Mouse (Mus musculus) kidney, postnatal 0 days (tissue): Measurements from ENCODE around the gene Smurf2. TPM values are rescaled to one million over a fixed set of nuclear protein-coding genes. Genes with fewer than 3 reads are reported as not detected.

ENCODE experiments used
- ATAC-seq: fragments of 200-750 bp; cut with Nextera tagmentation; replicated peaks from 2 replicates; pipeline ENCODE4 v1.8.0; 2017; ENCODE audit warnings: low read depth, moderate number of reproducible peaks, moderate TSS enrichment, moderate library complexity; ENCODE audit not compliant: low FRiP score
- DNase-seq: peaks from one replicate; pipeline ENCODE4 v3.0.0-alpha.2; 2016; ENCODE audit warnings: low spot score
- H3K27ac ChIP-seq: fragments of 300-500 bp; sonication (generic); 2 replicates; pipeline ENCODE4 v1.5.1; 2014; ENCODE audit warnings: mild to moderate bottlenecking
- H3K27me3 ChIP-seq: fragments of 300-500 bp; sonication (generic); 2 replicates; pipeline ENCODE4 v1.6.1; 2014; ENCODE audit warnings: low read length, mixed read lengths; ENCODE audit not compliant: insufficient read depth
- H3K36me3 ChIP-seq: fragments of 300-500 bp; sonication (generic); 2 replicates; pipeline ENCODE4 v1.6.1; 2014; ENCODE audit warnings: low read length, mixed read lengths; ENCODE audit not compliant: insufficient read depth
- H3K4me1 ChIP-seq: fragments of 300-500 bp; sonication (generic); replicated peaks from 2 replicates; pipeline ENCODE4 v1.6.1; 2014; ENCODE audit warnings: antibody characterized with exemption, low read length, mixed read lengths; ENCODE audit not compliant: insufficient read depth
- H3K4me2 ChIP-seq: fragments of 300-500 bp; sonication (generic); 2 replicates; pipeline ENCODE4 v1.6.1; 2014; ENCODE audit warnings: mild to moderate bottlenecking, low read length, moderate library complexity, mixed read lengths
- H3K4me3 ChIP-seq: fragments of 300-500 bp; sonication (generic); replicated peaks from 2 replicates; pipeline ENCODE4 v1.5.1; 2014; ENCODE audit warnings: low read depth, low read length
- H3K9ac ChIP-seq: fragments of 300-500 bp; sonication (generic); 2 replicates; pipeline ENCODE4 v1.6.1; 2014; ENCODE audit warnings: low read depth, low read length
- H3K9me3 ChIP-seq: fragments of 300-500 bp; sonication (generic); replicated peaks from 2 replicates; pipeline ENCODE4 v1.6.1; 2016; ENCODE audit warnings: low read length, inconsistent platforms, mixed read lengths
- CTCF ChIP-seq: IDR thresholded peaks from 2 replicates; pipeline ENCODE4 v1.5.1; 2016; ENCODE audit warnings: antibody characterized with exemption, low read depth, mild to moderate bottlenecking, moderate library complexity
- WGBS: fragments of 180-500 bp; shearing (Covaris S2); extraction: QIAGEN DNeasy Blood & Tissue Kit; methylation state at CpG from one replicate; pipeline ENCODE4 v1.1.7; 2014; 5-methylcytosine and 5-hydroxymethylcytosine counted together
- polyA plus RNA-seq: library from polyadenylated mRNA; unstranded; fragments of >200 nt; fragmentation: Nextera tagmentation; extraction: Ambion mirVana; gene quantifications from 2 replicates; pipeline ENCODE4 v1.2.1, GENCODE M21; 2015

Gene Smurf2
- polyA plus RNA-seq, 1 experiment from 2014 or later: 12.3 TPM

- no peak for ATAC-seq
- Histone ChIP-seq H3K4me1 (no peaks in the 10 kb centered on the region), H3K27me3 (no peaks in the 10 kb centered on the region), H3K27ac (no peak overlapping the region), H3K9ac (no peak overlapping the region), H3K4me2 (no peak overlapping the region), H3K36me3 (peaks cover 46% of the 10 kb centered on the region; the same call in 1 of the 2 replicates), H3K4me3 (no peak overlapping the region), H3K9me3 (no peaks in the 10 kb centered on the region)
- no peak for DNase-seq
- WGBS: 86% methylated on average over 6 of the region's 6 CpGs
- no peak for TF ChIP-seq CTCF
These were observed 102.7 kb downstream of the Smurf2 start for GRCm38 (mm10) chr11:106817808-106818207.

DNA sequence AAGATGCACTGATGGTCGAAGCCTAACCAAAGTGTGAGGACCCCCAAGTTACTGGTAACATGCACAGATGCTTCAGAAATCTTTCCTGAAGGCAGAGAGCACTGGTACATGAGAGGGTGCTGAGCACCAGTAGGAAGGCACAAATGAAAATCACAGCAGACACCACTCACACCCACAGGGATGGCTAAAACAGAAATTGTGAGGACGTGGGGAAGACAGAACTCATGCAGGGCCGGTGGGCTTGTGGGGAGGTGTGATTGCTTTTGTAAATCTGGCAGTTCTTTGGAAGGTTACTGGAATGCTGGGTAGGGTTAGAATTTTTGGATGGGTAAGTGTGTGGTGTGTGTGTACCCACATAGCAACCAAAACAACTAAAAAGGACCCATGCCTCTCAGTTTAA is 103.4 kb downstream of the Smurf2 start:
- ATAC-seq: no peak
- 89% methylated on average over 3 of the region's 3 CpGs for WGBS
- no peak for TF ChIP-seq CTCF

DNA sequence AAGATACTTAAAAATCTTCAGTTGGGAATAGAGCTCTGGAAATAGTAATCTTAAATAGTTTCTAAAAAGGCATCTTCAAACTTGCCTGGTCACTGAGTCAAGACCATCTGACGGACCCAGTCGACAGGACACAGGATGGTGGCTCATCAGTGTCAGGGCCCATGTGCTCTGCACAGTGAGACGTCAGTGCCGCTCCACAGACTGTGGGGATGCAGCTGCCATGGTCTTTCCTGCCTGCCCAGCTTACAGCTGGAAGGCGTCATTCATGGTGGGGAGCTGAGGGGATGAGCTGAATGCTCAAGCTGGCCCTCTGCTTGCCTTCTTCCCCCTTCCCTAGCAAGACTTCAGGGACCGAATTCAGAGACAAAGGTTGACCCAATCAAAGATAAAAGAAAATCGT is 104.2 kb downstream of the Smurf2 start:
- Histone ChIP-seq H3K9me3 (no peaks in the 10 kb centered on the region), H3K27ac (no peak overlapping the region), H3K4me3 (no peak overlapping the region), H3K9ac (no peak overlapping the region), H3K4me1 (no peaks in the 10 kb centered on the region), H3K4me2 (no peak overlapping the region), H3K27me3 (no peaks in the 10 kb centered on the region), H3K36me3 (peaks cover 38% of the 10 kb centered on the region; the same call in 1 of the 2 replicates)
- no peak for TF ChIP-seq CTCF
- ATAC-seq: no peak
- no peak for DNase-seq
- WGBS: 73% methylated on average over 7 of the region's 7 CpGs

More for the DNA sequence above, 103.4 kb downstream of the Smurf2 start:
- Histone ChIP-seq H3K27ac (no peak overlapping the region), H3K36me3 (peaks cover 40% of the 10 kb centered on the region; the same call in 1 of the 2 replicates), H3K9me3 (no peaks in the 10 kb centered on the region), H3K9ac (no peak overlapping the region), H3K27me3 (no peaks in the 10 kb centered on the region), H3K4me3 (no peak overlapping the region), H3K4me2 (no peak overlapping the region), H3K4me1 (no peaks in the 10 kb centered on the region)
- no peak for DNase-seq

DNA sequence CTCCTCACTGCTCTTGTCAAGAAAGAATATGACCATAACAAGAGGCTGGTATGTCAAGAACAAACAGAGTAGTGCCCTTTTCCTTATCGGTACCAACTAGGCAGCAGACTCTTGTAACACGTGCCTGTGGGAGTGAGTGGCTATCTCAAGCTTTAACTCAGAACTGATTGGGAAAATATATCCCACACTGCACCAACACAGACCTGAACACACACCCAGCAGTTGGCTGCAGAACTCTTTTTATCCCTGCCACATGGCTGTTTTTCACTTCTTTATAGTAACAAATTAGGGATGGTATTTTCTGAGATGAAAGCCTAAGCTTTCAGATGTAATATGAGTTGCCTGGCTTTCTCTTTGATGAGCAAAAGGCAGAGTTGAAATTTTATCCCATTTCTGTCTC is 104.8 kb downstream of the Smurf2 start:
- no peaks in the 10 kb centered on the region for H3K9me3 ChIP-seq
- no peak overlapping the region for H3K4me2 ChIP-seq
- no peaks in the 10 kb centered on the region for H3K4me1 ChIP-seq
- no peak overlapping the region for H3K9ac ChIP-seq
- ATAC-seq: no peak
- H3K27ac ChIP-seq: no peak overlapping the region
- 63% methylated on average over 2 of the region's 2 CpGs for WGBS
- no peak for DNase-seq
- H3K27me3 ChIP-seq: no peaks in the 10 kb centered on the region
- H3K4me3 ChIP-seq: no peak overlapping the region
- peaks cover 43% of the 10 kb centered on the region for H3K36me3 ChIP-seq
- TF ChIP-seq CTCF: no peak

GRCm38 (mm10) chr11:106815331-106815730 is 105.2 kb downstream of the Smurf2 start:
- DNase-seq (no peak), ATAC-seq (no peak)
- H3K36me3 ChIP-seq: peaks cover 45% of the 10 kb centered on the region
- no peak overlapping the region for H3K9ac ChIP-seq
- no peak overlapping the region for H3K4me2 ChIP-seq
- no peaks in the 10 kb centered on the region for H3K27me3 ChIP-seq
- 91% methylated on average over 2 of the region's 2 CpGs for WGBS
- peak overlapping the region; percentile 36; the same call in 1 of the 2 replicates for H3K27ac ChIP-seq
- TF ChIP-seq CTCF: no peak
- no peaks in the 10 kb centered on the region for H3K9me3 ChIP-seq
- no peak overlapping the region for H3K4me3 ChIP-seq
- no peaks in the 10 kb centered on the region for H3K4me1 ChIP-seq

- H3K27me3 ChIP-seq: no peaks in the 10 kb centered on the region
- no peaks in the 10 kb centered on the region for H3K4me1 ChIP-seq
- H3K9ac ChIP-seq: no peak overlapping the region
- H3K4me2 ChIP-seq: no peak overlapping the region
- H3K9me3 ChIP-seq: no peaks in the 10 kb centered on the region
- TF ChIP-seq CTCF: no peak
- WGBS: 68% methylated on average over 14 of the region's 14 CpGs
- DNase-seq (peak; percentile 57), ATAC-seq (no peak)
- H3K4me3 ChIP-seq: no peak overlapping the region
- H3K27ac ChIP-seq: peak overlapping the region; percentile 36; the same call in 1 of the 2 replicates
- H3K36me3 ChIP-seq: peaks cover 45% of the 10 kb centered on the region
These were observed 105.8 kb downstream of the Smurf2 start for GRCm38 (mm10) chr11:106814601-106815320.
